Mouse (Mus musculus) B cell, adult 2 months (primary cell): ENCODE measurements around the gene 5530400C23Rik.
"Not testable (repeated sequence)": the region's sequence is repeated elsewhere in the genome, so short reads cannot be mapped to it uniquely, and the experiment has no call there.

ENCODE experiments used
- DNase-seq, 2 experiments: peaks; one replicate each; pipeline ENCODE4 v3.0.0; 2022

The 5530400C23Rik gene

DNA sequence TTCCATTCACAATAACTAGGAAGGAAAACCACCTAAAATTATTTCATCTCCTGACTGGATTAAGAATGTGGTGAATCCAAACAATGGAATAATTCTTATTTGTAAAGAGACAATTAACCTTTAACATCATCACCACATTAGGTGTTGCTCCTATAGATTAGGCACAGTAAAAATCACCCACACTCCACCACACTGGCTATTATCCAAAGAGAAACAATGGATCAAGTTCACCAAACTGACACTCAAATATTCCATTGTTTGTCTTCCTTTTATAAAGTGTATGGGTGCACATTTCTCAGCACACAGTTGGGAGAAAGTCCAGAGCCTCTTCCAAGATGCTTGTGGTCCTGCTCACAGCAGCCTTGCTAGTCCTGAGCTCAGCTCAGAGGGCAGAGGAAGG is at the start of gene 5530400C23Rik:
Gene 5530400C23Rik (plus strand): TSS at position 301 of the 400 bp plus-strand sequence.
- not testable (repeated sequence) for DNase-seq

DNA sequence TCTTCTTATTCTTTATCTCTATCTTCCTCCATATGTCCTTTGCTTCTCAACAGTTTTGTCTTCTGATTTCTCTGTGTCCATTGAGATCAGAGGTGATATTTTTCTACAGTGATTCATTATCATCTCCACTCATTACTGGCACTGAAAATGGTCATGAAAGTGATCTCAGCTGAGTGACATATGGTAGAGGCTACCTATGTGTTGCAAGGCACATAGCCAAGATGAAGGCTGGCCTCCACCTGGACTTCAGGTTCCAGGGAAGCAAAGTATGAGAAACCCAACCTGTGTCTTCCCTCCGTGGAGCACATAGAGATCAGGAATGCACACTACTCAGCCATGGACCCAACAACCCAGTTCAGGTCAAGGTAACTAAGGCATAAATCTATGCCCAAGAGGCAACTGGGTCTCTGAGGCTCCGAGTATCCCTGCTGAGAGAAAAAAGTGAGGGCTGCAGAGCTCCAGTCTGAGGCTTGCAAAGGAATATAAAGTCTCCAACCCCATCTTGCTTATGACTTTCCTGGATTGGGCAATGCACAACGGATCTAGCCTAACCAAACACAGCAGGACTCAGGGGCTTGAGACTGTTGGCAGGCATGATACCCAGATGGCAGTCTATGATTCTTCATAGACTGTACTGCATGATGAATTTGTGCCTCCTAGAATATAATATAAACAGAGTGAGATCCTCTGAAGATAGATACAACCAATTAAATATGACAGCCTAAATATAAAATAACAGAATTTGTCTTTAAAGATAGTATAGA is 14.1 kb downstream of the 5530400C23Rik start:
- no peak for DNase-seq

DNA sequence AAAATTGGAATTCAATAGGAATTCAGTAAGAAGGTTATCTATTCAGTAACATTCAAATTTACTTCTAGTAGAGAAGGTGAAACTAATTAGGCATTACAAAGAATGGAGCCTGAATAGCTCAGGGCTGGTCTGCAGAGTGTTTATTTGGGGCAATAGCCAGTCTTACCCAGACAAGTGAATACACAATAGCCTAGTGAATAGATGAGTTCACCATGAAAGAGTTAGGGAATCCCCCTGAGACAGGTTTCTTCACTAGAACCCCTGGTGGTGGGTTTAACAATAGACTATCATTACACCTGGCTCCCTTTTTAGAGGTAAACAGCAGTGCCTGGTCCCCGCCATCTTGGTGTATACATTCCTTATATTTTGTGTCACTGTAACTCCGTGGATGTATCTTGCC is 21.9 kb downstream of the 5530400C23Rik start:
- DNase-seq, result not testable (repeated sequence)

DNA sequence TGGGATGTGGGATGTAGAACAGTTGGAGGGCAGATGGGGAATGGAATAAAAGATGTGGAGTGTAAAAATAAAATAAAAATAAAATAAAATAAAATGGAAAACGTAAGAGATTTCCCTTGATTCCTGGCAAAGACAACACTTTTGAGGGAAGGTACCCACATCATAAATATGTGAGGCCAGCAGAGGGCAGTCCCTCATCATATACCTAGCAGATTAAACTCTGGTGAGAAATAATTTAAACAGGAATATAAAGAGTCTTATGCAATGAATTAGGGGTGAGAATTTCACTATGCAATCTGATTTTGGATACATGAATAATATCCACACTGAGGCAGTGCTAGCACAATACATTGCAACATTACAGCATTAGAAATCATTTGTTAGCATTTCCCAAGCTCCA is 46.5 kb downstream of the 5530400C23Rik start:
- no peak for DNase-seq

DNA sequence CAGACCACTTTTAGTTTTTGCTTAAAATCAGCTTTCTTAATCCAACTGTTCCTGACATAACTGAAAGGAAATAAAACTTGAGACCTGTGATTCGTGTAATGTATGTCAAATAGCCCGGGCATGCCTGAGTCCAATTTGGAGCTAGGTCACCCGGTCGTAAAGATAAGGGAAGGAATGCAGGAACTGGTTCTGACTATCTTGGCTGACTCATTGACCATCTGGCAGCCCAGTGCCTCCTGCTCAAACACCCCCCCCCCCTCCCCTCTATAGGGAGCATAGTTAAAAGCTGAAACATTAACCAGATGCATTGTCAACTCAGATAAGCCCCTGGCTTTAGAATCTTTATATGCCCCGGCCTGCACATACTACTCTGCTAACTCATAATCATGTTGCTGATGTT is 49.7 kb downstream of the 5530400C23Rik start:
- DNase-seq, result not testable (repeated sequence)
